Mouse (Mus musculus): Measurements from ENCODE around the gene Hist1h1t. TPM values are rescaled to one million over a fixed set of nuclear protein-coding genes. Genes with fewer than 3 reads are reported as not detected.

The Hist1h1t gene
- polyA plus RNA-seq, 1 experiment from 2014 or later: not detected

DNA sequence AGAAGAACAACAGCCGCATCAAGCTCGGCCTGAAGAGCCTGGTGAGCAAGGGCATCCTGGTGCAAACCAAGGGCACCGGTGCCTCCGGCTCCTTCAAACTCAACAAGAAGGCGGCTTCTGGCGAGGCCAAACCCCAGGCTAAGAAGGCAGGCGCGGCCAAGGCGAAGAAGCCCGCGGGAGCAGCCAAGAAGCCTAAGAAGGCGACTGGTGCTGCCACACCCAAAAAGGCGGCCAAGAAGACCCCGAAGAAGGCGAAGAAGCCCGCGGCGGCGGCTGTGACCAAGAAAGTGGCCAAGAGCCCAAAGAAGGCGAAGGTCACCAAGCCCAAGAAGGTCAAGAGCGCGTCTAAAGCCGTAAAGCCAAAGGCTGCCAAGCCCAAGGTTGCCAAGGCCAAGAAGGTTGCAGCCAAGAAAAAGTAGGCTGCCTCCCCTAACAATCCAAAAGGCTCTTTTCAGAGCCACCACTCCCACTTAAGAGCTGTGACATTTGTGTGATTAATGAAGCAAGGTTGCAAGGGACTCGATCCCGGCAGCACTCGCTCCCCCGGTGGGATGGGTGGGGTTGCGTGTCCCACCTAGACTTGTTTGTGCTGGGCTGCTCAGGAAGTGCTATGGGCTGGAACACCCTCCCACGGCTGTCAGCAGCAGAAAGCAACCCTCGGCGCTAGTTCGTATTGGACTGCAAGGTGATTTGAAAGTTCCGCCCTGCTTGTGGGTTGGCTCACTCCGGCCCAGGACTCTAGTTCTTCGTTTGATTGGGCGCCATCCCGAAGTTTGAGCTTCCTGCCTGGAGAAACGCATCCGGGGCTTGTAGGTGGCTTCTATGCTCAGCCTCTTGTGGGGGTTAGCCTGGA is 43.7 kb downstream of the Hist1h1t start:
- Histone ChIP-seq H3K9me3 (no peaks in the 10 kb centered on the region), H3K27ac (peak overlapping the region; percentile 98), H3K4me3 (peak overlapping the region; percentile 57), H3K4me1 (peaks cover 11% of the 10 kb centered on the region; the same call in 1 of the 2 replicates), H3K4me2 (peak overlapping the region; percentile 93), H3K9ac (peak overlapping the region; percentile 61), H3K27me3 (no peaks in the 10 kb centered on the region), H3K36me3 (no peaks in the 10 kb centered on the region)
- WGBS: under 1% methylated on average over 39 of the region's 39 CpGs
- ATAC-seq (ENCODE audit: insufficient number of reproducible peaks, low FRiP score, low TSS enrichment, low read depth): peak; percentile 94

DNA sequence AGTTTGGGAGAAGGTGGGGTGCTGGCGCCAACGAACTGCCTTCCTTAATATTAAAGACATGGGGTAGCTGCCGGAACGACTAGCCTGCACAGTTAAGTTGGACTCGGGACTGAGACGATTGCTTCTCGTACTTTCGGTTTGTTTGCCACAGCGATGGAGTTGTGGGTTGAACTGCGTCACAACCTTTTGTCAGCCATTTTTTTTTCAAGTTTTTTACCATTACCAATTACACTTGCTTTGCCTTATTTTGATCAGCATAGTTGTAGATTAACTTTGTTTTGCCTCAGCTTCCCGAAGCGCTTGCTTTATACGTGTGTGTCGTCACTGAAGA is 44.3 kb downstream of the Hist1h1t start:
- under 1% methylated on average over 14 of the region's 14 CpGs for WGBS
- Histone ChIP-seq H3K4me2 (peak overlapping the region; percentile 93), H3K4me3 (peak overlapping the region; percentile 57), H3K4me1 (peaks cover 11% of the 10 kb centered on the region; the same call in 1 of the 2 replicates), H3K36me3 (no peaks in the 10 kb centered on the region), H3K9ac (peak overlapping the region; percentile 61), H3K27ac (peak overlapping the region; percentile 98), H3K9me3 (no peaks in the 10 kb centered on the region), H3K27me3 (no peaks in the 10 kb centered on the region)
- ATAC-seq (ENCODE audit: insufficient number of reproducible peaks, low FRiP score, low TSS enrichment, low read depth): peak; percentile 26

DNA sequence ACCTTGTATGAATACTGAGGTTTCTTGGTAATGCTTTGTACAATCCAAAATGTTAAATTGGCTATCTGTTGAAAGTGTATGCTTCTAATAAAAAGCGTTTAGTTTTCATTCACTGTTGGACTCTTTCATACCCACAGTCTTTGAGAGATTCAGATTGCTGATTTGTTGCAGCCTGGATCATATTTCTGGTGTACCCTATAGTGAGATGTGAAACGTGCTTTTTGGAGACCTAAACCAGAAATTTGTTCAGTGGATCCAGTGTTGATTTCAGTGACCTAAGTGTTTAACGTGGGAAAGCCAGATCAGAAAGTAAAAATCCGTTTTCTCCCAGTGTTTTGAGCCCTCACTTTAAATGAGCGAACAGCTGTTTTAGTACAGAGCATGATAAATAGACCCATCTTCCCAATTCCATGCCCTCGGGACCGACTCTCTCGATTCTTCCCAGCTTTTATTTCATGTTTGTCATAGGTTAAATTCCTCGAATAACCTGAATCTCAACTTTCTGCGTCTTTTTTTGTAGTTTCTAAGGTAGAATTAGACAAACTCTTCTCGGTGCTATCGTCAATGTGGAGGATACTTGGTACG is 44.7 kb downstream of the Hist1h1t start:
- peaks cover 11% of the 10 kb centered on the region; the same call in 1 of the 2 replicates for H3K4me1 ChIP-seq
- H3K9ac ChIP-seq: peak overlapping the region; percentile 61
- ATAC-seq (ENCODE audit: insufficient number of reproducible peaks, low FRiP score, low TSS enrichment, low read depth): no peak
- 23% methylated on average over 13 of the region's 13 CpGs for WGBS
- H3K4me2 ChIP-seq: peak overlapping the region; percentile 93
- peak overlapping the region; percentile 98 for H3K27ac ChIP-seq
- H3K4me3 ChIP-seq: peak overlapping the region; percentile 57
- no peaks in the 10 kb centered on the region for H3K9me3 ChIP-seq
- H3K27me3 ChIP-seq: no peaks in the 10 kb centered on the region
- no peaks in the 10 kb centered on the region for H3K36me3 ChIP-seq

DNA sequence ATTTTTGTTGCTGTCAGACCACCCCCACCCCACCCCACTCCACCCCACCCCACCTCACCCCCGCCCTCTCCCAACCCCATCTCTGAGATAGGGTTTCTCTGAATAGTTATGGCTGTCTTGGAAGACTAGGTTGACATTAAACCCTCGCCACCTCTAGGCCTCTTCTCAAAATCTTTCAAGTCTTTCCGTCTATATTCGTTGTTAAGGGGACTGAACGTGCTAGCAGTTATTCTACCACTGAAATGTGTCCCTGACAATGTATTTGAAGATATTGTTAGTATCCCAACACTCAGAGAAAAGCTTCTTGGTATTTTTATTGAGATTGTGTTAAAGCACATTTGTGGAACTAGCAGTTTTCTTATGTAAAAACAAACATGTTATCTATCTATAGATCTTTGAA is 45.3 kb downstream of the Hist1h1t start:
- WGBS: 56% methylated on average over 5 of the region's 5 CpGs
- ATAC-seq (ENCODE audit: insufficient number of reproducible peaks, low FRiP score, low TSS enrichment, low read depth): no peak
- Histone ChIP-seq H3K9me3 (no peaks in the 10 kb centered on the region), H3K27me3 (no peaks in the 10 kb centered on the region), H3K4me3 (peak overlapping the region; percentile 57; the same call in 1 of the 2 replicates), H3K27ac (peak overlapping the region; percentile 98), H3K36me3 (no peaks in the 10 kb centered on the region), H3K4me2 (peak overlapping the region; percentile 93), H3K9ac (no peak overlapping the region), H3K4me1 (peaks cover 11% of the 10 kb centered on the region; the same call in 1 of the 2 replicates)

DNA sequence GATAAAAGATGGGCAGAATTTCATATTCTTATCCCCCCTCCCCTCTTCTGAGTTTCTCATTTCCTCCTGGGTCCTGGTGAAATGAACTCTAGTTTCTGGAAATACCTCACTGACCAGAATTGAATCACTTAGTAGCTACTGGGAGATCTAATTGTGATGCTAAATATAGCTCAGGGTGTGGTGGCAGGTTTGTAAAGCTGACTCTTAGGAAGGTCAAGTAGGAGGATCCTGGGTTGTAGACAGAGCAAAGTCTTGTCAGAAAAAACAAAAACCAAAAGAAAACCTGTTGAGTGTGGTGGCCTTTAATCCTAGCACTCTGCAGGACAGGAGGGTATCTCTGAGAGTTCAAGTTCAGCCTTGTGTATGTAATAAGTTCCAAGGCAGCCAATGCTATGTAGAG is 46.4 kb downstream of the Hist1h1t start:
- ATAC-seq (ENCODE audit: insufficient number of reproducible peaks, low FRiP score, low TSS enrichment, low read depth): no peak
- no peak overlapping the region for H3K4me3 ChIP-seq
- no peaks in the 10 kb centered on the region for H3K36me3 ChIP-seq
- no peak overlapping the region for H3K4me2 ChIP-seq
- no peaks in the 10 kb centered on the region for H3K27me3 ChIP-seq
- H3K9ac ChIP-seq: no peak overlapping the region
- peaks cover 11% of the 10 kb centered on the region; the same call in 1 of the 2 replicates for H3K4me1 ChIP-seq
- no peaks in the 10 kb centered on the region for H3K9me3 ChIP-seq
- no peak overlapping the region for H3K27ac ChIP-seq

DNA sequence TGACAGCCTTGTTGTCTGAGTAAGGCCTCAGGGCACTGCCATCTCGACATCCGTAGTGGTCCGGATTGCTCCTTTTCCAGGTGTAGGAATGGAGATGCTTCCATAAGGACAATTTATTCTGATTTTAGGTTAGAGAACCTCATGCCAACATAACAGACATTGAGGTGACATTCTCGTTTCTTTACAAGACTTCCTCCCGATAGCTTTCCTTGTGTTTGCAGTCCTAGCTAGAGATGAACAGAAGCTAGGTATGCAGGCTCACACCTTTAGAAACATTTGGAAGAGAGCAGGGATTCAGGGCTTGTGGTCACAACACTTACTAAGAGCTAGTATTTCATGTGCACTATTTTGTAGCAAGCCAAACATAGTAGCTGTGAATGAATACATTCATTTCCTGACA is 47.6 kb downstream of the Hist1h1t start:
- Histone ChIP-seq H3K9ac (no peak overlapping the region), H3K27ac (no peak overlapping the region), H3K4me1 (peaks cover 16% of the 10 kb centered on the region; the same call in 1 of the 2 replicates), H3K36me3 (no peaks in the 10 kb centered on the region), H3K9me3 (no peaks in the 10 kb centered on the region), H3K4me2 (no peak overlapping the region), H3K27me3 (no peaks in the 10 kb centered on the region), H3K4me3 (no peak overlapping the region)
- 76% methylated on average over 5 of the region's 5 CpGs for WGBS
- ATAC-seq (ENCODE audit: insufficient number of reproducible peaks, low FRiP score, low TSS enrichment, low read depth): no peak

DNA sequence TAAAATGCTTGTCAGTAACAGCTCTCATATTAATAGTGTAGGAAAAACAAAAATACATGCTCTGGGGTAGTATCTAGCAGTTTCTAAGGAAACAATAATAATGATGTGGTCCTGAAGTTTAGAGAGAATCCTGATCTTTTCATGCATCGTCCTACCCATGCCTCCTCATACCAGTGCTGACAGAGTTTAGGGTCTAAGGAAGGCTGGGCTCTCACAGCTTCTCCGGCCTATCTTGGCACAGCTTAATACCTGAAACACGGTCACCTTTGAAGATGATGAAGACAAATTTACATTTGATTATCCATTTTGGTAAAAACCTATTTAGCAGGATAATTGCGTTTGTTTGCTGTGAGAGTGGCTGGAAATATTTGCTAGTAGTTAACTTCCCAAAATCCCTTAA is 48.3 kb downstream of the Hist1h1t start:
- ATAC-seq (ENCODE audit: insufficient number of reproducible peaks, low FRiP score, low TSS enrichment, low read depth): no peak
- H3K9ac ChIP-seq: no peak overlapping the region
- no peaks in the 10 kb centered on the region for H3K9me3 ChIP-seq
- H3K27me3 ChIP-seq: no peaks in the 10 kb centered on the region
- no peaks in the 10 kb centered on the region for H3K36me3 ChIP-seq
- 0 out of 2 replicates have a peak overlapping the region, but pooled peaks have one; percentile 48 for H3K4me2 ChIP-seq
- peak overlapping the region; percentile 45; the same call in 1 of the 2 replicates for H3K4me3 ChIP-seq
- peaks cover 16% of the 10 kb centered on the region; the same call in 1 of the 2 replicates for H3K4me1 ChIP-seq
- WGBS: 34% methylated on average over 4 of the region's 4 CpGs
- H3K27ac ChIP-seq: peak overlapping the region; percentile 48; the same call in 1 of the 2 replicates

DNA sequence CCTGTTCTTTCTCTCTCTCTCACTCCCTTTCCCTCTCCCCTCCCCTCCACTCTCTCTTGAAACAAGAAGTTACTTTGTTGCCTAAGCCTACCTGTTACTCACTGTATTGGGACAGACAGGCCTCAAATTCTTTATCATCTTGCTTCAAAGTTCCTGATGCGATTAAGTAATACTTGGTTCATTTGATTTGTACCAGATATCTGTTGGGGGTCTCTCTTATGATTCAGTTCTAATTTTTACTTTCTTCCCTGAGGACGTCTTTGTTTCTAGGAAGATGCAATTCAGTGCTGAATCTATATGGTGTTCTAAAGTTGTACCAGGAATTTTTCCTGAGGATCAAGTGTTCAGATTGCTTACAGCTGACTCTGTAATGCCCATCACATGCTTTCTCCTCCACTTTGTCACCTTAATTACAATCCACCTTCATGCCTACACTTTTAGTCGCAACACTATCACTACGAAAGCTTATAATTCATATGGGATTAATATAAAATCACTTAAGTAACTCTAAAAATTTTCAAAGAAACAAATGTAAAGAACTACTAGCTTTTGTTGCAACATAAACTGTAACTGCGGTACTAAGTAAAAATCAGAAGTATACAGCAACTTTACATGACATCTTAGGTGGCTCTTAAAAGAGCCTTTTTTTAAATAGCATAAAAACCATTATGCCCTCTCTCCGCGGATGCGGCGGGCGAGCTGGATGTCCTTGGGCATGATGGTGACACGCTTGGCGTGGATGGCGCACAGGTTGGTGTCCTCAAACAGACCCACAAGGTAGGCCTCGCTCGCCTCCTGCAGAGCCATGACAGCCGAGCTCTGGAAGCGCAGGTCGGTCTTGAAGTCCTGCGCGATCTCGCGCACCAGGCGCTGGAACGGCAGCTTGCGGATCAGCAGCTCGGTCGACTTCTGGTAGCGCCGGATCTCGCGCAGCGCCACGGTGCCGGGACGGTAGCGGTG is 49.1 kb downstream of the Hist1h1t start:
- Histone ChIP-seq H3K4me1 (peaks cover 12% of the 10 kb centered on the region; the same call in 1 of the 2 replicates), H3K4me2 (peak overlapping the region; percentile 48), H3K36me3 (no peaks in the 10 kb centered on the region), H3K27ac (peak overlapping the region; percentile 78), H3K9ac (no peak overlapping the region), H3K9me3 (no peaks in the 10 kb centered on the region), H3K4me3 (peak overlapping the region; percentile 45), H3K27me3 (no peaks in the 10 kb centered on the region)
- WGBS: under 1% methylated on average over 24 of the region's 36 CpGs
- no peak for ATAC-seq (ENCODE audit: insufficient number of reproducible peaks, low FRiP score, low TSS enrichment, low read depth)

DNA sequence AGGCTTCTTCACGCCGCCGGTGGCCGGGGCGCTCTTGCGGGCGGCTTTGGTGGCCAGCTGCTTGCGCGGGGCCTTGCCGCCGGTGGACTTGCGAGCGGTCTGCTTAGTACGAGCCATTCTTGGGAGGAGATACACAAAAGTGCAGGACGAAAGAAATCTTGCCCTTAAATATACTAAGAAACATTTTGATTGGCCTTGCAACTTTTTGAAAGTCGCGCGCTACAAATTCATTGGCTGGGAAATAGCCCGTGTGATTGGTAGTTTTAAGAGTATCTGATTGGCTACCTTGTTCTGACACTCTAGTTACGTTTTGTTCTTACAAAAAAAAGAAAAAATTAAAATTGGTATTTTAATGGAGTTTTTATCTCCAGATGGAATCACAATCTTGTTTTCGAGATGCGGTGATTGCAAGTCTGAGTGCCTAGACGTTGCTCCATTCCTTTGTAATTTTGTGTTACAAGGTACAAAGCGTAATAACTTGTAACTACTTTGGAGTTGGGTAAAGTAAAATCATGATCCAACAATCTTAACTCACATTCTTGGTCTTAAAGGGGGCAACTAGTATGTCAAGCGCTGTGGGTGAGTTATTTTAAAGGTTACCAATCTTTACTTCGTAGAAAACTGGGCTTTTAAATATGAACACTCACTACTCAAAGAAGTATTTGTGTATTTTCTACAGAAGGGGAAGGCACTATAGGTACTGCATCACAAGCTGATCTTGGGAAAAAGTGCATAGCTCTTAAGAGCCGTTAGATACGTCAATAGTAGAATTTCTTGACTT is 50.0 kb downstream of the Hist1h1t start, which contains the start of gene Hist1h3c:
Gene Hist1h3c, minus strand, starts transcription at position 222 of the 781 bp plus-strand sequence.
- Histone ChIP-seq H3K4me2 (peak within 1 kb of the TSS; percentile 48), H3K4me1 (peaks cover 8% of the 10 kb centered on the region; the same call in 1 of the 2 replicates), H3K9ac (peak within 1 kb of the TSS; percentile 15; the same call in 1 of the 2 replicates), H3K4me3 (peak within 1 kb of the TSS; percentile 45), H3K27me3 (no peaks in the 10 kb centered on the region), H3K9me3 (no peaks in the 10 kb centered on the region), H3K36me3 (no peaks in the 10 kb centered on the region), H3K27ac (peak within 1 kb of the TSS; percentile 99)
- WGBS: under 1% methylated on average over 26 of the region's 28 CpGs
- ATAC-seq (ENCODE audit: insufficient number of reproducible peaks, low FRiP score, low TSS enrichment, low read depth): peak; percentile 64; the same call in 1 of the 2 replicates

Data from limb, embryonic 15.5 days (tissue).